Mouse (Mus musculus): ENCODE data around the gene Ntrk2. TPM values are rescaled to one million over a fixed set of nuclear protein-coding genes. Genes with fewer than 3 reads are reported as not detected.

Gene Ntrk2
- polyA plus RNA-seq, 1 experiment from 2014 or later: 137 TPM

- ATAC-seq (ENCODE audit: low read depth): no peak
- no peaks in the 10 kb centered on the region for H3K9me3 ChIP-seq (ENCODE audit: control insufficient read depth, low read length)
- H3K36me3 ChIP-seq (ENCODE audit: control insufficient read depth, insufficient read depth, low read length): no peaks in the 10 kb centered on the region
- H3K4me3 ChIP-seq (ENCODE audit: low read depth, low read length): no peak overlapping the region
- H3K4me1 ChIP-seq (ENCODE audit: control insufficient read depth, insufficient read depth, low read length): peaks cover 9% of the 10 kb centered on the region
- 77% methylated on average over 3 of the region's 3 CpGs for WGBS
- H3K27ac ChIP-seq (ENCODE audit: low read depth, low read length): no peak overlapping the region
- no peak overlapping the region for H3K9ac ChIP-seq (replicated peaks; ENCODE audit: low read depth, low read length)
- no peaks in the 10 kb centered on the region for H3K27me3 ChIP-seq (ENCODE audit: control insufficient read depth, insufficient read depth, low read length)
- no peak overlapping the region for H3K4me2 ChIP-seq (ENCODE audit: low read depth, low read length)
Observed at GRCm38 (mm10) chr13:58924486-58924885, 118.1 kb downstream of the Ntrk2 start.

- Histone ChIP-seq H3K4me3 (ENCODE audit: low read depth, low read length) (no peak overlapping the region), H3K27me3 (ENCODE audit: control insufficient read depth, insufficient read depth, low read length) (no peaks in the 10 kb centered on the region)
- ATAC-seq (ENCODE audit: low read depth): no peak
Observed at GRCm38 (mm10) chr13:58927186-58927585, 120.8 kb downstream of the Ntrk2 start.

GRCm38 (mm10) chr13:58927656-58928226, 121.4 kb downstream of the Ntrk2 start:
- H3K9ac ChIP-seq (replicated peaks; ENCODE audit: low read depth, low read length): no peak overlapping the region
- no peak overlapping the region for H3K4me3 ChIP-seq (ENCODE audit: low read depth, low read length)
- H3K4me1 ChIP-seq (ENCODE audit: control insufficient read depth, insufficient read depth, low read length): peaks cover 13% of the 10 kb centered on the region
- H3K9me3 ChIP-seq (ENCODE audit: control insufficient read depth, low read length): no peaks in the 10 kb centered on the region
- 70% methylated on average over 16 of the region's 16 CpGs for WGBS
- H3K27me3 ChIP-seq (ENCODE audit: control insufficient read depth, insufficient read depth, low read length): no peaks in the 10 kb centered on the region
- no peak overlapping the region for H3K27ac ChIP-seq (ENCODE audit: low read depth, low read length)
- no peak overlapping the region for H3K4me2 ChIP-seq (ENCODE audit: low read depth, low read length)
- ATAC-seq (ENCODE audit: low read depth): 0 out of 2 replicates have a peak, but pooled peaks have one; percentile 24
- no peaks in the 10 kb centered on the region for H3K36me3 ChIP-seq (ENCODE audit: control insufficient read depth, insufficient read depth, low read length)

More at GRCm38 (mm10) chr13:58927186-58927585, 120.8 kb downstream of the Ntrk2 start:
- peaks cover 12% of the 10 kb centered on the region for H3K4me1 ChIP-seq (ENCODE audit: control insufficient read depth, insufficient read depth, low read length)
- H3K4me2 ChIP-seq (ENCODE audit: low read depth, low read length): no peak overlapping the region
- H3K9ac ChIP-seq (replicated peaks; ENCODE audit: low read depth, low read length): no peak overlapping the region
- 96% methylated on average over 3 of the region's 3 CpGs for whole genome bisulfite sequencing
- H3K36me3 ChIP-seq (ENCODE audit: control insufficient read depth, insufficient read depth, low read length): no peaks in the 10 kb centered on the region
- no peaks in the 10 kb centered on the region for H3K9me3 ChIP-seq (ENCODE audit: control insufficient read depth, low read length)
- no peak overlapping the region for H3K27ac ChIP-seq (ENCODE audit: low read depth, low read length)

GRCm38 (mm10) chr13:58928668-58929436, 122.5 kb downstream of the Ntrk2 start:
- no peak overlapping the region for H3K9ac ChIP-seq (replicated peaks; ENCODE audit: low read depth, low read length)
- H3K9me3 ChIP-seq (ENCODE audit: control insufficient read depth, low read length): no peaks in the 10 kb centered on the region
- H3K4me1 ChIP-seq (ENCODE audit: control insufficient read depth, insufficient read depth, low read length): peaks cover 19% of the 10 kb centered on the region
- no peak overlapping the region for H3K4me3 ChIP-seq (ENCODE audit: low read depth, low read length)
- WGBS: 65% methylated on average over 15 of the region's 15 CpGs
- H3K4me2 ChIP-seq (ENCODE audit: low read depth, low read length): no peak overlapping the region
- no peaks in the 10 kb centered on the region for H3K36me3 ChIP-seq (ENCODE audit: control insufficient read depth, insufficient read depth, low read length)
- H3K27me3 ChIP-seq (ENCODE audit: control insufficient read depth, insufficient read depth, low read length): no peaks in the 10 kb centered on the region
- ATAC-seq (ENCODE audit: low read depth): no peak
- H3K27ac ChIP-seq (ENCODE audit: low read depth, low read length): peak overlapping the region; percentile 22; the same call in 1 of the 2 replicates

GRCm38 (mm10) chr13:58930161-58930560, 123.8 kb downstream of the Ntrk2 start:
- 61% methylated on average over 1 of the region's 1 CpGs for WGBS
- ATAC-seq (ENCODE audit: low read depth): no peak

GRCm38 (mm10) chr13:58933126-58933525, 126.8 kb downstream of the Ntrk2 start:
- peaks cover 15% of the 10 kb centered on the region for H3K4me1 ChIP-seq (ENCODE audit: control insufficient read depth, insufficient read depth, low read length)
- no peak overlapping the region for H3K4me2 ChIP-seq (ENCODE audit: low read depth, low read length)
- H3K27ac ChIP-seq (ENCODE audit: low read depth, low read length): no peak overlapping the region
- H3K36me3 ChIP-seq (ENCODE audit: control insufficient read depth, insufficient read depth, low read length): no peaks in the 10 kb centered on the region
- no peak; the same call in 1 of the 2 replicates for ATAC-seq (ENCODE audit: low read depth)
- no peak overlapping the region for H3K4me3 ChIP-seq (ENCODE audit: low read depth, low read length)
- H3K9ac ChIP-seq (replicated peaks; ENCODE audit: low read depth, low read length): 0 out of 2 replicates have a peak overlapping the region, but pooled peaks have one; percentile 28
- H3K9me3 ChIP-seq (ENCODE audit: control insufficient read depth, low read length): no peaks in the 10 kb centered on the region
- H3K27me3 ChIP-seq (ENCODE audit: control insufficient read depth, insufficient read depth, low read length): no peaks in the 10 kb centered on the region
- 19% methylated on average over 4 of the region's 4 CpGs for WGBS

More at GRCm38 (mm10) chr13:58930161-58930560, 123.8 kb downstream of the Ntrk2 start:
- H3K27me3 ChIP-seq (ENCODE audit: control insufficient read depth, insufficient read depth, low read length): no peaks in the 10 kb centered on the region
- no peaks in the 10 kb centered on the region for H3K9me3 ChIP-seq (ENCODE audit: control insufficient read depth, low read length)
- no peaks in the 10 kb centered on the region for H3K36me3 ChIP-seq (ENCODE audit: control insufficient read depth, insufficient read depth, low read length)
- no peak overlapping the region for H3K4me3 ChIP-seq (ENCODE audit: low read depth, low read length)
- no peak overlapping the region for H3K9ac ChIP-seq (replicated peaks; ENCODE audit: low read depth, low read length)
- H3K27ac ChIP-seq (ENCODE audit: low read depth, low read length): no peak overlapping the region
- no peak overlapping the region for H3K4me2 ChIP-seq (ENCODE audit: low read depth, low read length)
- H3K4me1 ChIP-seq (ENCODE audit: control insufficient read depth, insufficient read depth, low read length): peaks cover 19% of the 10 kb centered on the region

GRCm38 (mm10) chr13:58934576-58935110, 128.3 kb downstream of the Ntrk2 start:
- Histone ChIP-seq H3K4me2 (ENCODE audit: low read depth, low read length) (no peak overlapping the region), H3K4me1 (ENCODE audit: control insufficient read depth, insufficient read depth, low read length) (peaks cover 9% of the 10 kb centered on the region), H3K27me3 (ENCODE audit: control insufficient read depth, insufficient read depth, low read length) (no peaks in the 10 kb centered on the region), H3K4me3 (ENCODE audit: low read depth, low read length) (no peak overlapping the region), H3K27ac (ENCODE audit: low read depth, low read length) (no peak overlapping the region), H3K9me3 (ENCODE audit: control insufficient read depth, low read length) (no peaks in the 10 kb centered on the region), H3K36me3 (ENCODE audit: control insufficient read depth, insufficient read depth, low read length) (no peaks in the 10 kb centered on the region), H3K9ac (replicated peaks; ENCODE audit: low read depth, low read length) (no peak overlapping the region)
- 84% methylated on average over 3 of the region's 3 CpGs for WGBS
- no peak for ATAC-seq (ENCODE audit: low read depth)

GRCm38 (mm10) chr13:58935956-58936495, 129.7 kb downstream of the Ntrk2 start:
- H3K36me3 ChIP-seq (ENCODE audit: control insufficient read depth, insufficient read depth, low read length): no peaks in the 10 kb centered on the region
- peak; percentile 47 for ATAC-seq (ENCODE audit: low read depth)
- H3K4me2 ChIP-seq (ENCODE audit: low read depth, low read length): no peak overlapping the region
- no peak overlapping the region for H3K4me3 ChIP-seq (ENCODE audit: low read depth, low read length)
- H3K9ac ChIP-seq (replicated peaks; ENCODE audit: low read depth, low read length): no peak overlapping the region
- H3K27me3 ChIP-seq (ENCODE audit: control insufficient read depth, insufficient read depth, low read length): no peaks in the 10 kb centered on the region
- WGBS: 3% methylated on average over 8 of the region's 8 CpGs
- H3K9me3 ChIP-seq (ENCODE audit: control insufficient read depth, low read length): no peaks in the 10 kb centered on the region
- no peak overlapping the region for H3K27ac ChIP-seq (ENCODE audit: low read depth, low read length)
- H3K4me1 ChIP-seq (ENCODE audit: control insufficient read depth, insufficient read depth, low read length): peaks cover 9% of the 10 kb centered on the region

GRCm38 (mm10) chr13:58937884-58938283, 131.5 kb downstream of the Ntrk2 start:
- Histone ChIP-seq H3K4me3 (ENCODE audit: low read depth, low read length) (no peak overlapping the region), H3K36me3 (ENCODE audit: control insufficient read depth, insufficient read depth, low read length) (no peaks in the 10 kb centered on the region), H3K27me3 (ENCODE audit: control insufficient read depth, insufficient read depth, low read length) (no peaks in the 10 kb centered on the region), H3K9ac (replicated peaks; ENCODE audit: low read depth, low read length) (no peak overlapping the region), H3K4me1 (ENCODE audit: control insufficient read depth, insufficient read depth, low read length) (peaks cover 7% of the 10 kb centered on the region), H3K9me3 (ENCODE audit: control insufficient read depth, low read length) (no peaks in the 10 kb centered on the region), H3K4me2 (ENCODE audit: low read depth, low read length) (no peak overlapping the region), H3K27ac (ENCODE audit: low read depth, low read length) (no peak overlapping the region)
- WGBS: 95% methylated on average over 12 of the region's 12 CpGs
- ATAC-seq (ENCODE audit: low read depth): no peak
